Mouse (Mus musculus): ENCODE results near the gene Abhd16a.
A peak's percentile ranks its signal among the peaks of the same experiment; 100 is the strongest.

The Abhd16a gene

DNA sequence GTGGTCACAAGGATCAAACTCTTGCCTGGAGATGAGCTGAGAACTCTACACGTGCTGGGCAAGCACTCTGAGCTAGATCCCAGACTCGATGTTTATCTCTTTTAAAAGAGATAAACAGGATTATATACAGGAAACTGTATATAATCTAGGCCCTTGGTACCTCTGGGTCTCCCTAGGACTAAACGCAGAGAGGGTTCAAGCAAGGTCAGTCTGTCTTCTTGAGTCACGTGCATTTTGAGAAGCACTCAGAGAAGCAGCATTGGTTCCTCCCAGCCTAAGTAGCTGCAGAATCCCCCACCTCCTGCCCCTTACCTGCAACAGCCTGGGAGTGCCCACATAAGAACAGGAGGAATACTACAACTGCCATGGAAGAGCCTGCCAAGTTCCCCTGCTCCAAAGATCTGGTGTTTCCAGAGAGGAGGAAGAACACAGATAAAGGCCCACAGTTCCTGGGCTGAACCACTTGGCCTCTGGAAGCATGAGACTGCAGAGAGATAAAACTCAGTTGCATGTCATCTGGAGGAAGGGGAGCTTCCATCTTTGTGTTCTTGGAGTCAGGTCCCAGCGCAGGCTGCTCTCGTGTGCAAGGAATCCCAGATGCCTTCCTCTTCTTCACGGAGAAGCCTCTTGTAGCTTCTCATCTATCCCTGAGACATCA lies 3.7 kb upstream of the Abhd16a start, which contains the start of gene Ly6g6f:
TSS of gene Ly6g6f (minus strand) at position 403 of the 658 bp plus-strand sequence.
- no peak for DNase-seq (ENCODE audit: low spot score)

DNA sequence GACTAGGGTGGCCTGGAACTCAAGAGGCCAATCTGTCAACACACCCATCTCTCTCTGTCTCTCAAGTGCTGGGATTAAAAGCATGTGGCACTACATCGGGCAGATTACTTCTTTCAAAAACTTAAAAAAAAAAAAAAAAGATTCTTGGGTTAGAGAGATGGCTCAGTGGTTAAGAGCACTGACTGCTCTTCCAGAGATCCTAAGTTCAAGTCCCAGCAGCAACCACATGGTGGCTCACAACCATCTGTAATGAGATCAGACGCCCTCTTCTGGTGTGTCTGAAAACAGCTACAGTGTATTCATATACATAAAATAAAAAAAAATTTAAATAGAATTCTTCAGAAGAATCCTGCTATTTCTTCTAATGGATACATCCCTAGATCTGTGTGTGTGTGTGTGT lies 912 bp upstream of the Abhd16a start:
- DNase-seq (ENCODE audit: low spot score), result no peak

DNA sequence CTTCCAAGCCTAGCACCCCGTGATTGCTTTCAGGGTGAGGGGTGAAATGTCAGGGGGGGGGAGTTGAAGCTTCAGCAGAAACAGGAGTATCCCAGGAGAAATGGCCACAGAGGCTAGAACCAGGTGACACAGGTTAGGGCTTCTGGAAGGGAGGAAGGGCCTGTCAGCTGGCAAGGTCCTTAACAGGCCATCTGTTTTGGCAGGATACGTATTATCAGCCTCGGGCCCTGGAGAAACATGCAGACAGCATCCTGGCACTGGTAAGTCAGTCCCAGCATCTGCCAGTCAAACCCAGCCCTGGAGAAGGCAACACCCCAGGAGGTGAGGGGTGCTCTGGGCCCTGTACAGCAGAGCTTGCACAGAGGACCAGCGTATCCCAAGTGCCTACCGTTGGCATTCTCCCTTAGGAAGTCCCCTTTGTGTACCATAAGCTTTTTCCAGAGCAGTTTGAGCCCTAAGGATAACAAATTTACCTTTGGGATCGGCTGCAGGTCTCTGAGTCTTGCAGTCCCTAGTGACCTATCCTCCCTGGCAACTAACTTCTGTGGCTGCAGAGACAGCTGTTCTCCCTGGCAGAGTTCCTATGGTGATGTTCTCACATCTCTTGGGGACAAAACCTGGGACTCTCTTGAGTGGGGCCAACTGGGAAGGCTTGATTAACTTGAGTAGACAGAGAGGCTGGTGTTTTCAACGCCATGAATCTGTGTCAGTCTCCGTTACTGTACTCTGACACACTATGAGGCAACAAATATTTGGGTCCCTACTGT lies 1.3 kb downstream of the Abhd16a start:
- DNase-seq (ENCODE audit: low spot score), result no peak

DNA sequence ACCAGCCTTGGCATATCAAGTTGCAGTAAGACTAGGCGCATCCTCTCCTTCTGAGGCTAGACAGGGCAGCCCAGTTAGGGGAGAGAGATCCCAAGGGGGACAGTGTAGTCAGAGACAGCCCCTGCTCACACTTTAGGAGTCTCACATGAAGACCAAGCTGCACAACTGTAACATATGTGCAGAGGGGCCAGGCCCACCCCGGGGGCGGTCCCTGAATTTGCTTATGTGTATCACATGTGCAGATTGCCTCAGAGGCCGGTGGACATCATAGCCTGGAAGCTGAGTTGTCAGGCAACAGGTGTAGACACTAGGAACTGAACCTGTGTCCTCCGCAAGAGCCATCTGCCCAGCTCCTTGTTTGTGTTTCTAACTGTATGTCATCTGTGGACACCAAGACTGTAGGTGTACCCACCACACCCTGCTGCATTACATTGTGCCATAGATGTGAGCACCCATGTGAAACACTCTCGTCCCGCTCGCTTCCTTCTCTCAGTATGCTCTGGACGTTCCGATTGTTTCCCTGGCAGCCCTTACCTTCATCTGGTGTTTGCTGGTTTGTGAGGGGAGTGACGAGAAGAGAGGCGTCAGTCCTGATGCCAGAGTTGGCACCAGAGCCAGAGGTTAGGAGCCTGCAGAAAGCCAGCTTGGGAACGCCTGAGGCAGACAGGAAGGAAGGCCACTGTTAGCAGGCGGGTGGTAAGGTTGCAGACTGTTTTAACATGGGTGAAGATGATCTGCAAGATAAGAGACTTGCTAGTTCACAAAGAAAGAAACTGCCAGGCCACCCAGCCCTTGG lies 3.5 kb downstream of the Abhd16a start:
- DNase-seq (ENCODE audit: low spot score), result no peak

DNA sequence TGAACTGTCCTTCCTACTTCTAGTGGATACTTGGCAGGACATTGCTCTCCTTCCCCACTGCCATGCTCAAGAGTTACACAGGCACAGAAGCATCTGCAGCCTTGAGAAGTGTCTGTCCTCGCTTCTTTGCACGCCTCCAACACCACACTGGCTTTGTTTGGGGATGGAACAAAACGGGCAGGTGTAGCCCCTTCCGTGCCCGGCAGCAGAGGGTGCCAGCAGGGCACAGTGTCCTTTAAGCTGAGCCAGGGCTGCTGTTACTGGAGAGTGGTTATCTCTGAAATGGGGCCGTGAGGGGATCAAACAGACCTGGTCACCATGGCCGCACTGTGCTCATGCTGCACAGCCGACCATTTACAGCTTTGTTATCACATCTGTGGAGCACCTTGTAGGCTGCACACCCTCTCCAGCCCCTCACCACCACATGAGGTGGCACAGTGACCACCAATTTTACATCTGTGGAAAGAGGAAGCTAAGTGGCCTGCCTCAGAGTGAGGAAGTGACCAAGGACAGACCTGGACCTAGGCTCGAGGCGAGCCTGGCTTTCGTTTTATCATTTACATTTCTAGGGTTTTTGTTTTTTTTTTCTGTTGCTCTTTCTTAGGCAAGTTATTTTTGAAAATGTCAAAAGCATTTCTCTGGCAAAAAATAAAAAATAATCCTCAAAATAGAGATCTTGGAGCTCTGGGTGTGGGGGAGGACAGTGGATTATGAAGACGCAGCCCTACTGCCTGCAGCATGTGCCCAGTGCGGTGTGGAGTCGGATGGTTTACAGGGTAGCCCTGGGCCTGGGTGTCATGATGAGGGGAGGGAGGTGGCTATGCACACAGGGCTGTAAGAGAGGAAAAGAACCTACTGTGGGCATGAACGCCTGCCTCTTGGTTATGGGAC lies 5.7 kb downstream of the Abhd16a start:
- DNase-seq (ENCODE audit: low spot score), result no peak

DNA sequence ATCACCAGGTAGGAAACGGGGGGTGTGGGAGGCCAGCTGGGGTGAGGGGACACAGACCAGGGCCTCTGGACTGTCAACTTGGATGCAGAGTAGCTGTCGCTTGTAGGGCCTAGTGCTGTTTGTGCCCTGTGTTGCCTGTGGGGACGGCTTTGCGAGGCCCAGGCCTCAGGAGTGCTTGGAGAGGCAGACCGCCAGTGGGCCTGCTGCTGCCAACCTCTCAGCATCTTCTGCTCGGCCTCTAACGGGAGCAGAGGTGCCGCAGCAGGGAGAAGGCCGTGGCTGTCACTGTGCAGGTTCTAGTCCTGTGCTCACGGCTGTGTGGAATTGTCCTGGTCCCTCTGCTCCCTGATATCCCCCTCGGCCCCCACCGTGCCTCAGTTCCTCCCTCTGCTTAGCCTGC lies 7.5 kb downstream of the Abhd16a start:
- DNase-seq (ENCODE audit: low spot score), result no peak

DNA sequence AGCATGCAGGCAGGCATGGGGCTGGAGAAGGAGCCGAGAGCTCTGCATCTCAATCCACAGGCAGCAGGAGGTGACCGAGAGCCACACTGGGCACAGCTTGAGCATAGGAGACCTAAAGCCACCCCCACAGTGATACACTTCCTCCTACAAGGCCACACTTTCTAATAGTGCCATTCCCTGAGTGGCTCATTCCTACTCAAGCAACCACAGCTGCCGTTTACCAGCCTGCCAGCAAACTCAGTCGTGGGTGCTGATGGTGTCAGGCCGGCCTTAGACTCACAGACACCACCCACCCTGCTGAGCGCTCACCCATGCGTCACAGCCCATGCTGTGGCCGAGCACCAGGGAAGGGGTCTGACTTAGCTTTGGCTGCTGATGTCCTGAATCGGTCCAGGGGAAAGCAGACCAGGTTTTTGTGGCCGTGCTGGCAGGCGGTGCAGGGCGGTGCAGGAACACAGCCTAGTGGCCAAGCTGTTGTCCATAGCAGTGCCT lies 8.1 kb downstream of the Abhd16a start:
- DNase-seq (ENCODE audit: low spot score), result no peak

DNA sequence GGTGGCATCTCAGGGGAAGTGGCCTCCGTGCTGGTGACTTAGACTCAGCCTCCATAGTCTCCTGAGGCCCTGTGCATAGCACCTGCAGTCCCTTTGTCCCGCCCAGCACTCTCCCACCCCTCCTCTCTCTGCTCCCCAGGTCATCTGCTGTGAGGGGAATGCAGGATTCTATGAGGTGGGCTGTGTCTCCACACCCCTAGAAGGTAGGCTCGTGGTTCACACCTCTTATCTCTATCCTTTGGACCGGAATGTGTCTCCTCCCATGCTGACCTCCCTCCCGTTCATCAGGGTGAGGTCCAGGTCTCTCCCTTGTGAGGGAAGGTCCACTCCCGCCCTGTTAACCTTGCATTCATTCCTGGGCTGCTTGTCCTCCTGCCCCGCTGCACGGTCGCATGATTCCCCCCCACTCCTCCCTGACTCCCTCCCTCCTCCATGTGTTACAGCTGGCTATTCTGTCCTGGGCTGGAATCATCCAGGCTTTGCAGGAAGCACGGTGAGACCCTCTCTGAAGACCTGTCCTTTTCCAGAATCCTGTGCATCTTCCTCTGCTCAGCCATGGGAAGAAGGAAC lies 11.2 kb downstream of the Abhd16a start:
- DNase-seq (ENCODE audit: low spot score), result no peak

DNA sequence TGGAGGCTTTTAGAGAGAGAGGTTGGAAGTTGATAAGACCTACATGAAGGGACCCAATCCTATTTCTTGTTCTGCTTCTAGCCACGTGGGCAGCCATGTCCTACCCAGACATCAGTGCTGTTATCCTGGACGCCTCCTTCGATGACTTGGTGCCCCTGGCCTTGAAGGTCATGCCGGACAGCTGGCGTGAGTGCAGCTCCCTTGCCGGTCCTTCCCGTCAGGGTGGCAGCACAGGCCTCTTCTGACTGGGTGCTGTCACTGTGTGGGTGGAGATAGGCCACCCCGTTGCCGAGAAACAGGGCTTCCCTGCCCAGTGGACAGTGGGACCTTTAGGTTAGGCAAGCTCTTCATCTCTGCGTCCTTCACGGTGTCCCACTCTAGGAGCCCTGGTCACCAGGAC lies 12.1 kb downstream of the Abhd16a start:
- no peak for DNase-seq (ENCODE audit: low spot score)

DNA sequence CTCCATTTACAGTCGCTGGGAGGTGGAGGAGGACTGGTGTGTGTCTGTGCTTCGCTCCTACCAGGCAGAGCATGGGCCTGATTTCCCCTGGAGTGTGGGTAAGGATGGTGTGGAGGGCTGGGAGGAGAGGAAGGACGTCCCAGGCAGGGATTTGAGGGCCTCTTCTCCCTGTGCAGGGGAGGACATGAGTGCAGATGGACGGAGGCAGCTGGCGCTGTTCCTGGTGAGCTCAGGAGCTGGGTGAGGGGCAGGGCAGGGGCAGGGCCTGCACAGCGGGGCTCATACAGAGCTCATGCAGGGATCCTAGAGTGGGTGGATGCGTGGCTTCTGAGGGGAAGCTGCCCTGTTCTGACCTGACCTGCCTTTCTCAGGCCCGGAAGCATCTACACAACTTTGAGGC lies 13.2 kb downstream of the Abhd16a start:
- DNase-seq (ENCODE audit: low spot score), result no peak

DNA sequence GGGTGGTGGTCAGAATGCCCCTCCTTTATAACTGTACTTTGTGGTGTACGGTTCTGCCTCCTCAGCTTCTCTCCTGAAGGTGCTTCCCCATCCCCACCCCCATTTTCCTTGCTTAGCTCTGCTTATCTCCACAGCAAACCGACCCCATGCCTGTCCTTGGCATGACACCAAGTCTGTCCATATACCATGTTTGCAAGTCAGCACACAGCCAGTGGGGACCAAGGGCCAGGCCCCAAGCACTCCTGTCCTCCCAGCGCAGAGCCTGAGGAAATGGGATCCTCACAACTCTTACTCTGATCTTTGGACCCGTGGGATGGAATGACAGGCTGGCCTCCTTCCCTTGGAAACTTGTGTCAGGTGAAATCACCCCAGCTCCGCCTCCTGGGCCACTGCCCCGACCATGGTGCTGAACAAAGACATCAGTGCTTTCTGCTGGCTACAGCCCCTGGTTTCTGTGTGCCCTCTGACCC lies 14.2 kb downstream of the Abhd16a start:
- no peak for DNase-seq (ENCODE audit: low spot score)

DNA sequence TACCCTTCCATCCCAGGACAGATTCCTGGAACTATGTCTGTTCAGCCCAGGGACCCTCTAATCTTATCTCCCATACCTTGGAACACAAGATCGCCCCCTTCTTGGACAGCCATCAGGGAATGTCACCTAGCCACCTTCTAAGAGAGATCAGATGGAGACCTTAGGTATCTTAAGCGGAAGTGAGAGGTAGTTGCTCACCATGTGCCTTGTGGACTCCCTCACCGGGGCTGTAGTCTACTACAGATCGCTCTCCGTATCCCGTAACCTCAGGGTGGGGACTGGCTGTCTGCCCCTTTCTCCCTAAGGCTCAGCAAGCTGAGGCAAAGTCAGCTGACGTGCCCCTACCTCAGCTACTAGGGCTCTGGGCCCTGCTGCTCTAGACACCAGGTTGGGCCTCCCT lies 15.0 kb downstream of the Abhd16a start:
- DNase-seq (ENCODE audit: low spot score), result no peak

DNA sequence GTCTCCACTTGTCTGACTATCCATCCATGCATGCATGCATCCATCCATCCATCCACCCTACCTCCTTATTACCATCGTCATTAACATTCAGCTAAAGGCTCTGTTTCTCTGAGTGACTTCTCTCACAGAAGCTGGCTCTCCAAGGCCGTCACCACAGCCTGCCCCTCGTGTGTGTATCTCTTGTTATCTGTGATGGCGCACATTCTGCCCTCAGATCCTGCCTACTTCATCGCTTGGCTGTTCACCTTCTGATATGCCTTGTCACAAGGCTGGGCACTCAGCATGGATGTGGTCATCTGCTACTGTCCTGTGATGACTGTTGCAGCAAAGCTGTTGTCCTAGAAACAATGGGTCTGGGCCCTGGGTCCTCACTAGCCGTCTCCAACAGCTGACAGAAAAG lies 15.7 kb downstream of the Abhd16a start:
- no peak for DNase-seq (ENCODE audit: low spot score)

DNA sequence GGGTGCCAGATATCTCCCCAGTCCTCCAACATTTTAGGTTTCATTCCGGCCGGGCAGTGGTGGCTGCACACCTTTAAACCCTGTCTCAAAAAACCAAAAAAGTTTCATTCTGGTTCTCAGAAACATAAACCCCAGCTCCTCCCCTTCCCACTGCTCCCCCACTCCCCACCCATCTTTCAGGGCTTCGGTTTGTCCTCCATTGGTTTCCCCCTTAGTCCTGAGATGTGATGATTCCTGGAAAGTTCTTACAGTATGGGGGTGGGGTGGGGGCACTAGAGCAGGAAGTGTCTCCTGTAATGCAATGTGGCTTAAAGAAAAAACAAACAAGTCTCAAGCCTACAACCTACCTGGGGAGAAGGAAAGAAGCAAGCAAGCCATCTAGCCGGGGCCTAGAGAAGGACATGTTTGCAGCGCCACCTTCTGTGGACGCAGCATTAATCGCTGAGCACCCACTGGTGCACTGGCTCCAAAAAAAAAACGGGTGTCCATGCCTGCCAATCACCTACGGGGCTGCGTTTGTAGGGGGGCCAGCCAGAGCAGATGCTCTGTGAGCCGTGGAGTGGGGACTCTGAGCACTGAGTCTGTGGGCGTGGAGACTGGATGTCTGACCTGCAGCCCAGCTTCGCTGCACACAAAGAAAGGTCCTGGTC lies 16.8 kb downstream of the Abhd16a start:
- DNase-seq (ENCODE audit: low spot score), result no peak

DNA sequence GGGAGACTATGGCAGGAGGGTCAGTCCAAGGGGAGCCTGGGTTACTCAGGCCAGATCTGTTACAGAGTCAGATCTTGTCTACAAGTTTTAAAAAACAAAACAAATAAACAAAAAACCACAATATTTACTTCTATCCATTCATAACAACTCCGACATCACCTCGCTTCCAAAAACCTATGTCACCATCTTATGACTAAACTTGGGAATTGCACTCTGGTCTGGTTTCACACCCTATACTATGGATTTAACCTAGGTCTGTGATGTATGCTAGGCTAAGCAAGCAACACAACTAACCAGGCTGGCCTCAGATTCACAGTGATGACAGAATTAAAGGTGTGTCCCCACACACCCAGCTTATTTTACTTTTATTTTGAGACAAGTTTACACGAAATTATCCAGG lies 17.5 kb downstream of the Abhd16a start:
- DNase-seq (ENCODE audit: low spot score), result no peak

DNA sequence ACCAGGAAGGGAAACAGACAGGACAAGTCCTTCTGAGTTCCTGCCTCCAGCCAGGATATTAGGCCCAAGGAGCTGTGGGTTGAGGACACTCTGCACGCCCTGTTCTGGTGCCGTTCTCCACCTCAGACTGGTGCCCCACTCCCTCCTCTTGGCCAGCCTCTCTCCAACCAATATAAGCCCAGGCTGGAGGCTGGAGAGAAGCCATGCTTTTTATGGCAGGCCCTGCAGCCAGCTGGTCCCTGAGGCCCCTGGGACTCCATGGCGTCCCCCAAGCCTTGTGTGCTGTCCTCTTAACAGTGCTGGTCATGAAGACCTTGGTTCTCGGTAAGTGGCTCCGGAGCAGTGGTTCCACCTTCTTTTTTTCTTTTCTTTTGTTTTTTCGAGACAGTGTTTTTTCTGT lies 19.0 kb downstream of the Abhd16a start, which contains the start of gene Ly6g5c:
TSS of gene Ly6g5c (plus strand) at position 183 of the 400 bp plus-strand sequence.
- DNase-seq (ENCODE audit: low spot score), result no peak

DNA sequence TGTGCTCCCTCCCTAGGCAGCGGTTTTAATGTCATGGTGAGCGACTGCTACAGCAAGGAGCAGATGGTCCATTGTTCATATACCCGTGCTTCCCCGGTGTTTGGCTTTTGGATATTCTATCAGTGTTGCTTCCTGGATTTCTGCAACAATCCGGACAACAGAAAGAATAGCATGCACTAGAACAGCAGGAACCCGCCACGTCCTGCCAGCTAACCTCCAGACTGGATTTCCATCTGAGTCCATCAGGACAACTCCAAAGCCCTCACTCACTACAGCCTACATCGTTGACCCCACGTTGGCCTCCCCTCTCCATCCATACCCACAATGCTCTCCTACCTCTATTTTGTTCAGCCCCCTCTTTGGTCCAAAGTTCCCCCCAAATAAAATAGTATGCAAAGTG lies 22.7 kb downstream of the Abhd16a start:
- DNase-seq (ENCODE audit: low spot score), result no peak

DNA sequence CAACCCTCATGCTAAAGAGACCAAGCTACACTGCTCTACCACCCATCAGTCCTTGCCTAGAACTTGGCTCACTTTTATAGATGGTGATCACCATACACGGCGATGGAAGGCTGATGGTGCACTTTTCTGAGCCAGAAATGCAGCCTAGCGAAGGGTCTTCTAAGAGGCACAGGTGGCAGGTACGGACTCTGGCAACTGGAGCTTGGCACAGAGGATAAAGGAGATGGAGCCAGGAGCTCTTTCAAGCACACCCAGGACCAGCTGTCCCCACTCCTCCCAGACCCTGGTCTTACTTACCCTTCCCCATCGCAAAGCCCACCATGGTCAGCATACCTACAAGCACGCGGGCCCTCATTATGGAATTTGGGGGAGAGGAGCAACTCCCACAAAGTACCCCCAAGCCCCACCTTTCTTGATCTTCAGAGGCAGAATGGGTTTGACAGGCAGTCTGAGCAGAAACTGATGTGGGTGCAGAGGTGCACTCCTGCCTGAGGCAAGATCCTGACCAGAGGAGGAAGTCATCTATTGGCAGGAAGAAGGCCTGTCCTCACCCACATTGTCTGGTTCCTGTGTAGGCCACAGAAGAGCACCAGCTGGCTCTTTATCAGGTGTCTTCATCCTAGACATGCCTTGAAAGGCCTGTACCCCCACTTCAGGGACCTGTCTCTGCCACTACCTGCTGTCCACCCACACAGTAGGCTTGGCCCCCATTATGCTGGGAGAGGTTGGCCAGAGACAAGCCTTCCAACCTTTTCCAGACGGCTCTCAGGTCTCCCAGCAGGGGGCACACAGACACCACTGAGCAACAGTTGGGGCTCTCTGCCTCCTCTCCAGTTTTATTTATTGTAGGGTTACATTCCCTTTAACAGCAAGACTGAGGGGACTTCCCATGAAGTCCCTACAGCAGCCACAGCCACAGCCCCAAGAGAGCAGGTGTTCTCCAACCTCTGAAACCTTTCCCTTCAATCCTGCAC lies 26.3 kb downstream of the Abhd16a start, which contains the start of gene Ly6g5b:
TSS of gene Ly6g5b (minus strand) at position 383 of the 974 bp plus-strand sequence.
- DNase-seq (ENCODE audit: low spot score), result no peak

DNA sequence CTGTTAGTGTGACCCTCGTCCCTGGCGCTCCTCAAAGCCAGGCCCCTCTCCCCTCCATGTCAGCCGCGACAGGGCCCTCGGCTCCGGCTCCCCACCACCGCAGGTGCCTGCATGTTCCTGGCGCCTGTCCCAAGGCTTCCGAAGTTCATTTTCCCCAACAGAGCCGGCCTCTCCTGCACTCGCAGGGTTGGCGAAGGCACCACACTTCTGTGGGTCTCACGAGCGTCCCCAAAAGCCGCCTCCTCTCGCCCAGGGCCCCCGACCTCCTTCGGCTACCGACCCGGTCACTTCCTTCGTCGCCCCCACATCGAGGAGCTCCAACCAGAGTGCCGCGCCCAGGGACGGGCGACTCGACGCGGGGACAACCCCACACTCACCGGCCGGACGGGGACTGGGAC lies 31.7 kb downstream of the Abhd16a start:
- DNase-seq (ENCODE audit: low spot score), result peak; percentile 66
